Mouse (Mus musculus) limb, embryonic 15.5 days (tissue): ENCODE measurements around the gene Mrgprx1. TPM values are rescaled to one million over a fixed set of nuclear protein-coding genes. Genes with fewer than 3 reads are reported as not detected.

Experiments
- ATAC-seq: fragments of 200-750 bp; cut with Nextera tagmentation; 2 replicates; pipeline ENCODE4 v1.8.0; 2017; ENCODE audit warnings: low read depth, moderate TSS enrichment; ENCODE audit not compliant: insufficient number of reproducible peaks, low FRiP score, low TSS enrichment
- H3K27ac ChIP-seq: fragments of 300-500 bp; sonication (generic); 2 replicates; pipeline ENCODE4 v1.5.1; 2015; ENCODE audit warnings: moderate library complexity, mild to moderate bottlenecking, inconsistent platforms
- H3K27me3 ChIP-seq: fragments of 300-500 bp; sonication (generic); 2 replicates; pipeline ENCODE4 v1.6.1; 2015; ENCODE audit warnings: inconsistent platforms
- H3K36me3 ChIP-seq: fragments of 300-500 bp; sonication (generic); 2 replicates; pipeline ENCODE4 v1.6.1; 2015; ENCODE audit warnings: inconsistent platforms
- H3K4me1 ChIP-seq: fragments of 300-500 bp; sonication (generic); 2 replicates; pipeline ENCODE4 v1.6.1; 2015; ENCODE audit warnings: inconsistent platforms
- H3K4me2 ChIP-seq: fragments of 300-500 bp; sonication (generic); 2 replicates; pipeline ENCODE4 v1.6.1; 2015; ENCODE audit warnings: mild to moderate bottlenecking, inconsistent platforms
- H3K4me3 ChIP-seq: fragments of 300-500 bp; sonication (generic); 2 replicates; pipeline ENCODE4 v1.5.1; 2015; ENCODE audit warnings: mild to moderate bottlenecking, inconsistent platforms
- H3K9ac ChIP-seq: fragments of 300-500 bp; sonication (generic); 2 replicates; pipeline ENCODE4 v1.6.1; 2015; ENCODE audit warnings: inconsistent platforms
- H3K9me3 ChIP-seq: fragments of 300-500 bp; sonication (generic); 2 replicates; pipeline ENCODE4 v1.6.1; 2016; ENCODE audit warnings: inconsistent platforms
- whole genome bisulfite sequencing: fragments of 180-500 bp; shearing (Covaris S2); methylation state at CpG from one replicate; pipeline ENCODE4 v1.1.7; 2015; 5-methylcytosine and 5-hydroxymethylcytosine counted together
- polyA plus RNA-seq: library from polyadenylated mRNA; unstranded; fragments of >200 nt; fragmentation: Nextera tagmentation; extraction: Ambion mirVana; gene quantifications from 2 replicates; pipeline ENCODE4 v1.2.1, GENCODE M21; 2015

The Mrgprx1 gene
- not detected in 2 replicates for polyA plus RNA-seq

GRCm38 (mm10) chr7:48027497-48027896 is at the start of gene Mrgprx1:
Gene Mrgprx1, minus strand, starts transcription at chr7:48027597.
- WGBS = 83% methylated on average over 3 of the region's 3 CpGs
- ATAC-seq = no peak
- H3K9me3 ChIP-seq = no peaks in the 10 kb centered on the region
- no peak within 1 kb of the TSS for H3K9ac ChIP-seq
- no peaks in the 10 kb centered on the region for H3K36me3 ChIP-seq
- H3K27ac ChIP-seq = no peak within 1 kb of the TSS
- H3K4me3 ChIP-seq = no peak within 1 kb of the TSS
- H3K4me2 ChIP-seq = no peak within 1 kb of the TSS
- no peaks in the 10 kb centered on the region for H3K27me3 ChIP-seq
- H3K4me1 ChIP-seq = no peaks in the 10 kb centered on the region

GRCm38 (mm10) chr7:48075521-48075920 is 48.1 kb upstream of the Mrgprx1 start:
- ATAC-seq = no peak
- H3K4me1 ChIP-seq = no peaks in the 10 kb centered on the region

GRCm38 (mm10) chr7:48046475-48047185 is 19.2 kb upstream of the Mrgprx1 start:
- H3K9me3 ChIP-seq = no peaks in the 10 kb centered on the region
- no peaks in the 10 kb centered on the region for H3K36me3 ChIP-seq
- H3K27me3 ChIP-seq = no peaks in the 10 kb centered on the region
- no peak overlapping the region for H3K4me3 ChIP-seq
- H3K4me2 ChIP-seq = no peak overlapping the region
- no peak overlapping the region for H3K27ac ChIP-seq
- no peaks in the 10 kb centered on the region for H3K4me1 ChIP-seq
- WGBS = 80% methylated on average over 4 of the region's 4 CpGs
- H3K9ac ChIP-seq = no peak overlapping the region
- ATAC-seq = no peak

More at GRCm38 (mm10) chr7:48075521-48075920, 48.1 kb upstream of the Mrgprx1 start:
- H3K27me3 ChIP-seq = no peaks in the 10 kb centered on the region
- H3K27ac ChIP-seq = no peak overlapping the region
- no peaks in the 10 kb centered on the region for H3K9me3 ChIP-seq
- no peak overlapping the region for H3K9ac ChIP-seq
- no peak overlapping the region for H3K4me2 ChIP-seq
- H3K4me3 ChIP-seq = no peak overlapping the region
- no peaks in the 10 kb centered on the region for H3K36me3 ChIP-seq

GRCm38 (mm10) chr7:48044046-48044445 is 16.6 kb upstream of the Mrgprx1 start:
- no peaks in the 10 kb centered on the region for H3K4me1 ChIP-seq
- ATAC-seq = no peak
- H3K27ac ChIP-seq = no peak overlapping the region
- WGBS = 44% methylated on average over 1 of the region's 1 CpGs
- H3K4me3 ChIP-seq = no peak overlapping the region
- no peaks in the 10 kb centered on the region for H3K27me3 ChIP-seq
- no peak overlapping the region for H3K4me2 ChIP-seq
- no peaks in the 10 kb centered on the region for H3K36me3 ChIP-seq
- H3K9ac ChIP-seq = no peak overlapping the region
- H3K9me3 ChIP-seq = no peaks in the 10 kb centered on the region

- no peaks in the 10 kb centered on the region for H3K27me3 ChIP-seq
- no peak overlapping the region for H3K4me3 ChIP-seq
- no peaks in the 10 kb centered on the region for H3K36me3 ChIP-seq
- no peaks in the 10 kb centered on the region for H3K4me1 ChIP-seq
- no peak overlapping the region for H3K27ac ChIP-seq
- ATAC-seq = no peak
- WGBS = 47% methylated on average over 2 of the region's 2 CpGs
- no peak overlapping the region for H3K9ac ChIP-seq
- H3K9me3 ChIP-seq = no peaks in the 10 kb centered on the region
- no peak overlapping the region for H3K4me2 ChIP-seq
Observed at GRCm38 (mm10) chr7:48017874-48018273, 9.5 kb downstream of the Mrgprx1 start.

- no peaks in the 10 kb centered on the region for H3K27me3 ChIP-seq
- H3K9me3 ChIP-seq = no peaks in the 10 kb centered on the region; the same call in 1 of the 2 replicates
- no peaks in the 10 kb centered on the region for H3K4me1 ChIP-seq
- no peak for ATAC-seq
- WGBS = 79% methylated on average over 3 of the region's 3 CpGs
- H3K36me3 ChIP-seq = no peaks in the 10 kb centered on the region
- H3K27ac ChIP-seq = no peak overlapping the region
- H3K4me2 ChIP-seq = no peak overlapping the region
- no peak overlapping the region for H3K4me3 ChIP-seq
- H3K9ac ChIP-seq = no peak overlapping the region
Observed at GRCm38 (mm10) chr7:47995689-47996088, 31.7 kb downstream of the Mrgprx1 start.

GRCm38 (mm10) chr7:47986752-47987151 is 40.6 kb downstream of the Mrgprx1 start:
- H3K4me3 ChIP-seq = no peak overlapping the region
- no peak overlapping the region for H3K4me2 ChIP-seq
- no peaks in the 10 kb centered on the region for H3K9me3 ChIP-seq
- 65% methylated on average over 1 of the region's 1 CpGs for WGBS
- H3K27ac ChIP-seq = no peak overlapping the region
- H3K27me3 ChIP-seq = no peaks in the 10 kb centered on the region
- no peak overlapping the region for H3K9ac ChIP-seq
- no peaks in the 10 kb centered on the region for H3K4me1 ChIP-seq
- no peak for ATAC-seq
- no peaks in the 10 kb centered on the region for H3K36me3 ChIP-seq

GRCm38 (mm10) chr7:47981995-47982394 is 45.4 kb downstream of the Mrgprx1 start, which contains the start of gene Mrgpra4:
Gene Mrgpra4, minus strand, starts transcription at chr7:47982095.
- H3K9ac ChIP-seq = no peak within 1 kb of the TSS
- H3K36me3 ChIP-seq = no peaks in the 10 kb centered on the region
- no peak within 1 kb of the TSS for H3K4me3 ChIP-seq
- H3K4me1 ChIP-seq = no peaks in the 10 kb centered on the region
- no peak within 1 kb of the TSS for H3K27ac ChIP-seq
- ATAC-seq = no peak
- 79% methylated on average over 1 of the region's 1 CpGs for WGBS
- no peak within 1 kb of the TSS for H3K4me2 ChIP-seq
- no peaks in the 10 kb centered on the region for H3K27me3 ChIP-seq
- H3K9me3 ChIP-seq = no peaks in the 10 kb centered on the region

Other genes with a start within 250 kb of the Mrgprx1 start
- not detected in 2 replicates for gene Mrgpra4, start 45.5 kb downstream of the Mrgprx1 start, polyA plus RNA-seq
- gene Mrgprb5, start 141.4 kb upstream of the Mrgprx1 start, polyA plus RNA-seq = not detected in 2 replicates
- not detected in 2 replicates for gene Mrgprb4, start 171.7 kb upstream of the Mrgprx1 start, polyA plus RNA-seq